Mouse (Mus musculus) liver, embryonic 15.5 days (tissue): ENCODE measurements around the gene Ngef. TPM values are rescaled to one million over a fixed set of nuclear protein-coding genes. Genes with fewer than 3 reads are reported as not detected.
A peak's percentile ranks its signal among the peaks of the same experiment; 100 is the strongest.

ENCODE experiments used
- ATAC-seq: fragments of 200-750 bp; cut with Nextera tagmentation; 2 replicates; pipeline ENCODE4 v1.8.0; 2017; ENCODE audit warnings: moderate number of reproducible peaks, mild to moderate bottlenecking, moderate library complexity; ENCODE audit not compliant: insufficient read depth
- H3K27ac ChIP-seq: fragments of 300-500 bp; sonication (generic); replicated peaks from 2 replicates; pipeline ENCODE4 v1.5.1; 2015; ENCODE audit warnings: mild to moderate bottlenecking, inconsistent platforms
- H3K27me3 ChIP-seq: fragments of 300-500 bp; sonication (generic); 2 replicates; pipeline ENCODE4 v1.6.1; 2015; ENCODE audit warnings: mild to moderate bottlenecking, inconsistent platforms
- H3K36me3 ChIP-seq: fragments of 300-500 bp; sonication (generic); replicated peaks from 2 replicates; pipeline ENCODE4 v1.6.1; 2015; ENCODE audit warnings: moderate library complexity, mild to moderate bottlenecking, inconsistent platforms
- H3K4me1 ChIP-seq: fragments of 300-500 bp; sonication (generic); replicated peaks from 2 replicates; pipeline ENCODE4 v1.6.1; 2015; ENCODE audit warnings: inconsistent platforms
- H3K4me2 ChIP-seq: fragments of 300-500 bp; sonication (generic); 2 replicates; pipeline ENCODE4 v1.6.1; 2015; ENCODE audit warnings: moderate library complexity, mild to moderate bottlenecking, inconsistent platforms
- H3K4me3 ChIP-seq: fragments of 300-500 bp; sonication (generic); replicated peaks from 2 replicates; pipeline ENCODE4 v1.5.1; 2015; ENCODE audit warnings: mild to moderate bottlenecking, inconsistent platforms
- H3K9ac ChIP-seq: fragments of 300-500 bp; sonication (generic); 2 replicates; pipeline ENCODE4 v1.6.1; 2015; ENCODE audit warnings: moderate library complexity, mild to moderate bottlenecking, inconsistent platforms
- H3K9me3 ChIP-seq: fragments of 300-500 bp; sonication (generic); replicated peaks from 2 replicates; pipeline ENCODE4 v1.6.1; 2016; ENCODE audit warnings: inconsistent platforms
- WGBS: fragments of 180-500 bp; shearing (Covaris S2); methylation state at CpG from one replicate; pipeline ENCODE4 v1.1.7; 2015; ENCODE audit warnings: mixed read lengths; ENCODE audit not compliant: insufficient replicate concordance; 5-methylcytosine and 5-hydroxymethylcytosine counted together
- polyA plus RNA-seq: library from polyadenylated mRNA; unstranded; fragments of >200 nt; fragmentation: Nextera tagmentation; extraction: Ambion mirVana; gene quantifications from 2 replicates; pipeline ENCODE4 v1.2.1, GENCODE M21; 2015

The Ngef gene
- polyA plus RNA-seq, 1 experiment from 2014 or later: 6.6 TPM

DNA sequence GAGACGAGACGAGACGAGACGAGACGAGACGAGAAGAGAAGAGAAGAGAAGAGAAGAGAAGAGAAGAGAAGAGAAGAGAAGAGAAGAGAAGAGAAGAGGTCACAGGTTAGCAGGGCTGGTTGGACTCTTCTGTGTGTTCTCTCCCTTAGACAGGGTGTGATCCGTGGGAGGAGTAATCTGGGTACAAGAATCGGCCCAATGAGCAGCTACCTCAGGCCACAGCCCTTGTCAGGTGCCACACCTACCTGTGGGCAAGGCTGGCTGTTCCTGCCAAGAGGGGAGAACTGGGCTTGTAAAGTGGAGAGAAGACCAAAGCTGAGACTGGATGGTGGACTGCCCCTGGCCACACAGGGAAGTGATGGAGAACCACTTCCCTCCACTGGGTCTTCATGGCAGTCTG, 7.9 kb downstream of the Ngef start:
- Histone ChIP-seq H3K4me3 (no peak overlapping the region), H3K9ac (no peak overlapping the region), H3K27me3 (0 out of 2 replicates have a peak, but pooled peaks cover 6% of the 10 kb centered on the region), H3K36me3 (no peaks in the 10 kb centered on the region), H3K4me1 (no peaks in the 10 kb centered on the region), H3K27ac (no peak overlapping the region), H3K4me2 (no peak overlapping the region), H3K9me3 (no peaks in the 10 kb centered on the region)
- no peak for ATAC-seq
- 56% methylated on average over 6 of the region's 8 CpGs for WGBS

DNA sequence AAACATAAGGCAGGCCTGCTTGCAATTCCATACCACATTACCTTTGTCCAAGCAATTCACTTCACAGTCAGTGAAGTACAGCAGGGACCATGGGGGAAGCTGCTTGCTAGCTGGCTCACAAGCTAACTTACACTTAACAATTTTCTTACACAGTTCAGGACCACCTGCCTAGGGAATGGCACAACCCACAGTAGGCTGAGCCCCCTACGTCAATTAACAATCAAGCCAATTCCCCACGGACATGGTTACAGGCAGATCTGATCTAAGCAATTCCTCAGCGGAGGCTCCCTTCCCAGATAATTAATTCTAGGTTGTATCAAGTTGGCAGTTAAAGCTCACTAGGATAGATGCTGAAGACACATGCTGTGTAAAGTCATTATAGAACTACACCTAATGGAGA, 10.7 kb downstream of the Ngef start:
- Histone ChIP-seq H3K27ac (no peak overlapping the region), H3K36me3 (no peaks in the 10 kb centered on the region), H3K9me3 (no peaks in the 10 kb centered on the region), H3K9ac (no peak overlapping the region), H3K4me3 (no peak overlapping the region), H3K4me2 (no peak overlapping the region), H3K4me1 (no peaks in the 10 kb centered on the region), H3K27me3 (0 out of 2 replicates have a peak, but pooled peaks cover 6% of the 10 kb centered on the region)
- ATAC-seq: no peak
- WGBS: 64% methylated on average over 3 of the region's 3 CpGs

DNA sequence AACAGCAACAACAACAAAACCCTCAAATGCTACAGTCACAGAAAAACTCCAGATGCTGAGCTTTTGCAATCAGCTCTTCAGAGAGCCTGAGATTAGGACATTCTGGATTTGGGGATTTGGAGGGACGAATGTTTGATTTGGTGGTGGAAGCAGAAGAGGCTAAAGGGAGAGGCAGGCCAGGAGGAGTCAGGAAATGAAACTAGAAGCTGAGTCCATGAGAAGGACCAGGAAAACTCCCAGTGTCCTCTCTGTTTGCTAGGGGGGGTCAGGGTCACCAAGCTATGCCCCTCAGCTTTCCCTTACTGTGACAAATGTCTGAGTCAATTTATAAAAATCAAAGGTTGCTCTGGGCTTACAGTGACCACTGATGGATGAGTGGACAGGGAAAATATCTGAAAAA, 20.1 kb downstream of the Ngef start:
- ATAC-seq: no peak
- no peaks in the 10 kb centered on the region for H3K9me3 ChIP-seq
- 58% methylated on average over 1 of the region's 1 CpGs for WGBS
- H3K4me1 ChIP-seq: 0 out of 2 replicates have a peak, but pooled peaks cover 5% of the 10 kb centered on the region
- no peak overlapping the region for H3K4me3 ChIP-seq
- no peaks in the 10 kb centered on the region for H3K36me3 ChIP-seq
- H3K27me3 ChIP-seq: no peaks in the 10 kb centered on the region
- no peak overlapping the region for H3K27ac ChIP-seq
- H3K9ac ChIP-seq: no peak overlapping the region
- H3K4me2 ChIP-seq: no peak overlapping the region

DNA sequence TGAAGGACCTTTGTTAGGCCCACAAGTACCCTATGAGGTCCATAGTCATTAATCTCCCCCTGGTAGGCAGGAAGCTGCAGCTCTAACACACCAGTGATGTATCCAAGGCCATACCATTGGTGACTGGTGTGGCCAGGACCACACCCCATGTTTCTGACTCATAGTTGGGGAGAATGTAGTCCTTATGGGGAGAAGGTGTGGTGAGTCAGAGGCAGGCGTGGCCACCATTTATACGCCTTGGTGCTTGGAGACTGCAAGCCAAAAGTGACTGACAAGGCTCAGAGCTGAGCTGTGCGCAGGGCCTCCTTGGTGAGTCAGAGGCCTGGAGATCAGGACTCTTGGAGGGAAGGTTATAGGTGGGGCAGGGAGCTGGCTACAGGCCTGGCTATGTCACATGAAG, 22.7 kb downstream of the Ngef start:
- no peak overlapping the region for H3K9ac ChIP-seq
- no peaks in the 10 kb centered on the region for H3K27me3 ChIP-seq
- H3K27ac ChIP-seq: no peak overlapping the region
- no peak for ATAC-seq
- WGBS: 63% methylated on average over 3 of the region's 3 CpGs
- no peak overlapping the region for H3K4me2 ChIP-seq
- H3K9me3 ChIP-seq: no peaks in the 10 kb centered on the region
- H3K4me3 ChIP-seq: no peak overlapping the region
- 0 out of 2 replicates have a peak, but pooled peaks cover 5% of the 10 kb centered on the region for H3K4me1 ChIP-seq
- H3K36me3 ChIP-seq: no peaks in the 10 kb centered on the region

DNA sequence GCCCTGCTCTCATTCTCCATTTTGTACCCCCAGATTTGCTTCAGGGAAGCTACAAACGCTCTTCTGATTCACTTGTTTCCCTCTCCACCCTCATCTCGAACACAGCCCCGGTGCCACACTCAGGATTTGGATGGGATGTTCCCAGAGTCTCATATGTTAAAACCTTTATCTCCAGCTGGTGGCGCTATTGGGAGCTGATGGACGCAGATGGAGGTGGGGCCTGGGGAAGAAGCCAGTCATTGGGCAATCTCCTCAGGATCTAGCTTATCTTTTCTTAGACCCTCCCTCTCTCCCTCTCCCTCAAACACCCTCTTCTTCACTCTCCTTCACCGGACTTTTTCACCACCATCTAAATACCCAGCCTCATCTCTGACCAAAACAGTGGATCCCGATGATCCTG, 32.1 kb downstream of the Ngef start:
- H3K9ac ChIP-seq: no peak overlapping the region
- no peaks in the 10 kb centered on the region for H3K36me3 ChIP-seq
- no peaks in the 10 kb centered on the region for H3K9me3 ChIP-seq
- H3K4me3 ChIP-seq: no peak overlapping the region
- H3K27ac ChIP-seq: no peak overlapping the region
- WGBS: 25% methylated on average over 7 of the region's 7 CpGs
- H3K4me2 ChIP-seq: no peak overlapping the region
- ATAC-seq: no peak
- no peaks in the 10 kb centered on the region for H3K4me1 ChIP-seq
- H3K27me3 ChIP-seq: no peaks in the 10 kb centered on the region; the same call in 1 of the 2 replicates

DNA sequence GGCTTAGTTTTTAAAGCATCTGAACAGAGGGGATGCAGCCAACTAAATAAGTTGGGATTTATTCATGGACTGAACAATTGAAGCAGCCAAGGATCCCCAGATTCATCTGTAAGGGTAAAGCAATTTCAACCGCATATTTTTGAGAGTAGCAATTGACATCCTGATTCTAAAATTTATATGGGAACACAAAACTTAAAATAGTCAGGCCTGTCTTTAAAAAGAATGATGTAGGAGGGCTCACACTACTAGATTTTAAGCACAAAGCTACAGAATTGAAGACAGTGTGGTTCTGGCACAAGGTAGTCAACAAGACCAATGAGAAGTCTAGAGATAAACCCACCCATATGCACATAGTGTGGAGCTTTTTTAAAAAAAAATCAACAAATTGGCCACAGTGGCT, 36.7 kb downstream of the Ngef start:
- Histone ChIP-seq H3K27me3 (no peaks in the 10 kb centered on the region; the same call in 1 of the 2 replicates), H3K9me3 (no peaks in the 10 kb centered on the region), H3K27ac (no peak overlapping the region), H3K9ac (no peak overlapping the region), H3K4me2 (no peak overlapping the region), H3K4me1 (no peaks in the 10 kb centered on the region), H3K4me3 (no peak overlapping the region), H3K36me3 (no peaks in the 10 kb centered on the region)
- no peak for ATAC-seq
- 63% methylated on average over 1 of the region's 1 CpGs for WGBS

DNA sequence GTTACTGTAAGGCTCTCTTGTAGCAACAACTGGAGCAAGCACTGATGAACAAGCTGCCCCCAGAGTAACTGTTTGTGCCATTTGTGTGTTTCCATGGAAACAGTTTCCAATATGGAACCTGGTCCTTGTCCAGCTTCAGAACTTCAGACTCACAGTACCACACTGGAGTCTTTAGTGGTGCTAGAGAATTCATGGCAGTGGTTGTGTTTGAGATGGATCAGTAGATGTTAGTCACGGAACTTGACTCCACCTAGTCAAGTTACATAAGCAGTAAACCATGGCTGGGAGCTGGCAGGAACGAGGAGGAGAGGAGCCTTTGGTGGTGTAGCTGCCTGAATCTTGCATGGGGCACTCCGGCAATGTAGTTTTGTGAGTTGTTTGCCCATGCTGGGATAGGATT, 39.6 kb downstream of the Ngef start:
- no peaks in the 10 kb centered on the region for H3K36me3 ChIP-seq
- WGBS: 54% methylated on average over 3 of the region's 3 CpGs
- H3K27ac ChIP-seq: no peak overlapping the region
- no peaks in the 10 kb centered on the region for H3K9me3 ChIP-seq
- no peak overlapping the region for H3K4me3 ChIP-seq
- H3K4me2 ChIP-seq: no peak overlapping the region
- H3K9ac ChIP-seq: no peak overlapping the region
- no peaks in the 10 kb centered on the region for H3K4me1 ChIP-seq
- ATAC-seq: no peak
- H3K27me3 ChIP-seq: no peaks in the 10 kb centered on the region

DNA sequence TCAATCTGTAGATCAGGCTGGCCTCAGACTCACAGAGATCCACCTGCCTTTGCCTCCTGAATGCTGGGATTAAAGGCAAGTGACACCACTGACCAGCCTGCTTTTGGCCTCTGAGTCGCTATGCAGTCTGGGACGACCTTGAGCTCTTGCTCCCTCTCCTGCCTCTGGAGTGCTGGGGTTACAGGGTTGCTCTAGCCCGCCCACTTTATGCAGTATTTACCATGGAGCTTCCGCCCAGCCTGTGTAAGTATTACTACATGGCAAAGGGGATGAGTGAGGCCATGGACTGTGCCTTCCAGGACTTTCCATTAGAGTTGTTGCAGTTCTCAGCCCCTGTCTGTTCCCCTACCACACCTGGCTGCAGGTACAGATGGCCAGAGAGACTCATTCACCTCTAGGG, 41.3 kb downstream of the Ngef start:
- H3K4me2 ChIP-seq: no peak overlapping the region
- no peaks in the 10 kb centered on the region for H3K4me1 ChIP-seq
- H3K27me3 ChIP-seq: no peaks in the 10 kb centered on the region
- H3K9me3 ChIP-seq: no peaks in the 10 kb centered on the region
- H3K27ac ChIP-seq: no peak overlapping the region
- ATAC-seq: peak; percentile 80
- no peak overlapping the region for H3K4me3 ChIP-seq
- H3K9ac ChIP-seq: no peak overlapping the region
- WGBS: 57% methylated on average over 4 of the region's 4 CpGs
- no peaks in the 10 kb centered on the region for H3K36me3 ChIP-seq

DNA sequence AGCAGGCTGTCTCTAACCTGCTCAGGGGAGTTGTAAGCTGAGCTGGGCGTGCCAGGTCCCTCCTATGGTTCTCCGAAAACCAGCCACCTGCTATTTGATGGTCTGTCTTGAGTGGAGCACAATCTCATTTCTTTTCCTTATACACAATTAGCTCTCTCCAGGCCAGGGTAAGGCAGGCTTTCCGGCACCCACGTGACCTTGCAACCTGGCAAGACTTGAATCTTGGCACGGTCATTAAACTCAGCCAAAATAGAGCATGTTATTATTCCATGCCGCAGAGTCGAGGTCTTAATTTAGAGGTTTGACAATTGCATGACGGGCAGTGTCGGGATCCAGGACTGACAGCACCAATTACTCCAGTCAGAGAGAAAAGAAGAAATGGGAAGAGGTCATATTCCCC, 46.5 kb downstream of the Ngef start:
- no peak overlapping the region for H3K4me3 ChIP-seq
- no peaks in the 10 kb centered on the region for H3K36me3 ChIP-seq
- H3K4me2 ChIP-seq: no peak overlapping the region
- no peaks in the 10 kb centered on the region for H3K9me3 ChIP-seq
- no peak overlapping the region for H3K27ac ChIP-seq
- no peaks in the 10 kb centered on the region for H3K27me3 ChIP-seq
- no peaks in the 10 kb centered on the region for H3K4me1 ChIP-seq
- H3K9ac ChIP-seq: no peak overlapping the region
- ATAC-seq: no peak
- WGBS: 80% methylated on average over 9 of the region's 9 CpGs

DNA sequence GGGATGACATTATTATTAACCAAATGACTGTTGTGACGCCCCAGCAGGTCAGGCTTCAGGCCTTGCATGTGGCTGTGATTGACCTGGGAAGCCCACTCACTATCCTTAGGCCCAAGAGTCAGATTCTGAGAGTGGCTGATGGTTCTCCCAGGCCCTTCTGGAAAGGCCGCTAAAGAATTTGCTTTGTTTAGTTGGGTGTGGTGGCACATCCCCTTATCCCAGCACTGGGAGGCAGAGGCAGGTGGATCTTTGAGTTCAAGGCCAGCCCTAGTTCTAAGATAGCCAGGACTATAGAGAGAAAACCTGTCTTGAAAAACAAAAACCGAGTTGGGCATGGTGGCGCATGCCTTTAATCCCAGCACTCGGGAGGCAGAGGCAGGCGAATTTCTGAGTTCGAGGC, 48.6 kb downstream of the Ngef start:
- Histone ChIP-seq H3K4me3 (no peak overlapping the region), H3K9me3 (no peaks in the 10 kb centered on the region), H3K27me3 (no peaks in the 10 kb centered on the region), H3K36me3 (no peaks in the 10 kb centered on the region), H3K9ac (no peak overlapping the region), H3K4me1 (no peaks in the 10 kb centered on the region), H3K27ac (no peak overlapping the region), H3K4me2 (no peak overlapping the region)
- 71% methylated on average over 7 of the region's 7 CpGs for WGBS
- ATAC-seq: no peak

DNA sequence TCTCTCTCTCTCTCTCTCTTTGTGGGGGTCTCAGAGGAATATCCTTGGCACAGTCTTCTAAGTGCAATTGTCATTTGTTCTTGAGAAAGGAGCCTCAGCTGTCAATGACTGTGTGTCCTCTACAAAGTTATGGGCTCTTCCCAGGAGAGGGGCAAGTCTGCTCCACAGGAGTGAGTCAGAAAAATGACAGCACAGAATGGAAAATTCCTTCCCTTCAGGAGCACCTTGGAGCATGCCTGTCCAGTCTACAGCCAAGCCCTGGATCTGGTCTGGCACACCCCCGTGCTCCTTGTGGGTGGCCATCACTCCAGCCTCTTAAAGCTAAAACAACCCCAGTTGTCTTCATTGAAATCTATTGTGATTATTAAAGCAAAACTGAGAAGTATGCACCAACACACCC, 52.1 kb downstream of the Ngef start:
- H3K36me3 ChIP-seq: no peaks in the 10 kb centered on the region
- H3K9me3 ChIP-seq: no peaks in the 10 kb centered on the region
- no peaks in the 10 kb centered on the region for H3K4me1 ChIP-seq
- H3K4me2 ChIP-seq: no peak overlapping the region
- H3K27me3 ChIP-seq: no peaks in the 10 kb centered on the region
- no peak overlapping the region for H3K27ac ChIP-seq
- no peak overlapping the region for H3K4me3 ChIP-seq
- ATAC-seq: no peak
- 50% methylated on average over 1 of the region's 1 CpGs for WGBS
- no peak overlapping the region for H3K9ac ChIP-seq

DNA sequence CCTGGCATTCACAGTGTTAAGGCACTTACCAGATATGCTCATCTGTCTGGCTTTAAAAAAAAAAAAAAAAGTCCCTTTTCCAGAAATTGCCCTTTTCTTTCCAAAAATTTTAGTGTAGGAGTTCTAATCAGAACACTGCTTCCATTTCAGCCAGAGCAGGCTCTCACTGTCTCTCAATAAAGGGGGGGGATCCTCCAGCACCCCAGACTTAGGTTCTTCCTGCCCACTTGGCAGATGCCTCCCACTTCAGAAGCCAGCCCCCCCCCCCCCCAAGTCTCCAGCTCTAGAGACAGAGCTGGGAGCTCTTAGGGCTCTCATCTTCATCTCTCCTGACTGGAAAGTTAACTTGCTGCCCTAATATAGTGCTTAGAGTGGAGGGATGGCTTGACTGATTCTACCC, 53.2 kb downstream of the Ngef start:
- H3K27me3 ChIP-seq: no peaks in the 10 kb centered on the region
- H3K4me2 ChIP-seq: no peak overlapping the region
- H3K36me3 ChIP-seq: no peaks in the 10 kb centered on the region
- ATAC-seq: no peak
- no peak overlapping the region for H3K4me3 ChIP-seq
- no peaks in the 10 kb centered on the region for H3K4me1 ChIP-seq
- no peaks in the 10 kb centered on the region for H3K9me3 ChIP-seq
- H3K27ac ChIP-seq: no peak overlapping the region
- H3K9ac ChIP-seq: no peak overlapping the region
